10 mouse cellular contexts compared by ENCODE assay signal in the genomic region with DNA sequence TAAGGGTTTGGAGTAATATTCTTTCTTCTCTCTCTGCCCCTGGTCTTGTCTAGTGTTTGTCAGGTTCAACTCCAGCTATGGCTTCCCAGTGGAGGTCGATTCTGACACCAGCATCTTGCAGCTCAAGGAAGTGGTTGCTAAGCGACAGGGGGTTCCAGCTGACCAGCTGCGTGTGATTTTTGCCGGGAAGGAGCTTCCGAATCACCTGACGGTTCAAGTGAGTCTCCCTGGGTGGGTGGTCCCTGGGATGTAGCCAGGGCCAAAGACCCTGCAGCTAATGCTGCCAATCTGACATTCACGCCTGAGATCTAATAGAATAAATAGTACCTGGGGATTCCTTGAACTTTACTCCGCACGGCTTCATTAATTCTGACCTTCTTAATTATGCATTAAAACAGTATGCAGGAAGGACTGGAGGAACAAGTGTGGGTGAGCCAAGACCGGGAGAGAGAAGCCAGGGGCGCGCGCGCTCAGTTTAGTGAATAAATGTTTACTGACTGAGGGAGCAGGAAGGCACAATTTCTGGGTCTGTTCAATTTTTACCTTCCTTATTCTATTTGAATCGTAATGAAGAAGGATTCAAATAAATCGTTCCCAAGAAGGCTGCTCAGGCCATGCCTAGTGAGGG.
DNase-seq lines count a peak whose midpoint lies in the region; ATAC-seq and TF ChIP-seq lines count a peak whose summit lies in the region.
"Had no signal": no experiment of that assay in that cellular context is flagged by ENCODE, and none has a peak within 500 bp of the region (broad histone marks: within the 10 kb centered on the region; RNA-seq: fewer than 3 reads in every experiment).

No protein-coding gene starts in this region.

- H3K9me3 ChIP-seq in liver, embryonic 11.5 days (ENCODE audit: control insufficient read depth, low read length), result no peaks in the 10 kb centered on the region
- no peaks in the 10 kb centered on the region for H3K9me3 ChIP-seq in liver, postnatal 0 days (ENCODE audit: low read length)
- no peaks in the 10 kb centered on the region for H3K9me3 ChIP-seq in embryonic facial prominence, embryonic 14.5 days (ENCODE audit: control insufficient read depth, low read length)
- H3K9me3 ChIP-seq in kidney, postnatal 0 days (replicated peaks; ENCODE audit: low read length), result no peaks in the 10 kb centered on the region

- no peaks in the 10 kb centered on the region for H3K4me1 ChIP-seq in liver, embryonic 11.5 days (replicated peaks; ENCODE audit: control insufficient read depth, insufficient read depth, low read length)
- H3K4me1 ChIP-seq in liver, postnatal 0 days (ENCODE audit: insufficient read depth), result no peaks in the 10 kb centered on the region
- peaks cover 7% of the 10 kb centered on the region for H3K4me1 ChIP-seq in embryonic facial prominence, embryonic 14.5 days (ENCODE audit: control insufficient read depth, insufficient read depth, low read length)
- peaks cover 10% of the 10 kb centered on the region; the same call in 1 of the 2 replicates for H3K4me1 ChIP-seq in kidney, postnatal 0 days (replicated peaks; ENCODE audit: insufficient read depth, low read length)

- H3K4me2 ChIP-seq in liver, embryonic 11.5 days, result peak overlapping the region; percentile 33; the same call in 1 of the 2 replicates
- no peak overlapping the region for H3K4me2 ChIP-seq in liver, postnatal 0 days (ENCODE audit: low read depth, low read length)
- peak overlapping the region; percentile 34 for H3K4me2 ChIP-seq in embryonic facial prominence, embryonic 14.5 days (ENCODE audit: low read depth, low read length)
- peak overlapping the region; percentile 44 for H3K4me2 ChIP-seq in kidney, postnatal 0 days (ENCODE audit: low read length)

- TF ChIP-seq EP300 in liver, postnatal 0 days (IDR thresholded peaks at IDR 0.05; ENCODE audit: low read depth), result no peak

- H3K9ac ChIP-seq in liver, embryonic 11.5 days (ENCODE audit: low read depth, low read length), result no peak overlapping the region
- H3K9ac ChIP-seq in liver, postnatal 0 days (replicated peaks), result no peak overlapping the region
- H3K9ac ChIP-seq in embryonic facial prominence, embryonic 14.5 days (ENCODE audit: low read depth, low read length), result no peak overlapping the region
- no peak overlapping the region for H3K9ac ChIP-seq in kidney, postnatal 0 days (ENCODE audit: low read depth, low read length)
- H3K9ac ChIP-seq: liver, embryonic 14.5 days had no signal

- no peak overlapping the region for H3K27ac ChIP-seq in liver, embryonic 11.5 days (ENCODE audit: low read depth, low read length)
- no peak overlapping the region for H3K27ac ChIP-seq in liver, postnatal 0 days (ENCODE audit: low read depth)
- no peak overlapping the region for H3K27ac ChIP-seq in embryonic facial prominence, embryonic 14.5 days (replicated peaks; ENCODE audit: low read depth, low read length)
- no peak overlapping the region for H3K27ac ChIP-seq in kidney, postnatal 0 days
- H3K27ac ChIP-seq: liver, embryonic 14.5 days had no signal

- H3K27me3 ChIP-seq in liver, embryonic 11.5 days (replicated peaks; ENCODE audit: control insufficient read depth, insufficient read depth, low read length), result 0 out of 2 replicates have a peak, but pooled peaks cover 4% of the 10 kb centered on the region
- H3K27me3 ChIP-seq in liver, postnatal 0 days (ENCODE audit: insufficient read depth, low read length), result 0 out of 2 replicates have a peak, but pooled peaks cover 2% of the 10 kb centered on the region
- no peaks in the 10 kb centered on the region for H3K27me3 ChIP-seq in embryonic facial prominence, embryonic 14.5 days (replicated peaks; ENCODE audit: control insufficient read depth, insufficient read depth, low read length)
- H3K27me3 ChIP-seq in kidney, postnatal 0 days (ENCODE audit: insufficient read depth, low read length), result no peaks in the 10 kb centered on the region

- H3K36me3 ChIP-seq in liver, embryonic 11.5 days (ENCODE audit: control insufficient read depth, insufficient read depth, low read length), result no peaks in the 10 kb centered on the region
- no peaks in the 10 kb centered on the region for H3K36me3 ChIP-seq in liver, postnatal 0 days (replicated peaks; ENCODE audit: insufficient read depth, low read length)
- H3K36me3 ChIP-seq in embryonic facial prominence, embryonic 14.5 days (ENCODE audit: control insufficient read depth, insufficient read depth, low read length), result no peaks in the 10 kb centered on the region
- H3K36me3 ChIP-seq in kidney, postnatal 0 days (ENCODE audit: insufficient read depth, low read length), result no peaks in the 10 kb centered on the region

- no peak overlapping the region for H3K4me3 ChIP-seq in liver, embryonic 11.5 days (ENCODE audit: low read depth, low read length)
- no peak overlapping the region for H3K4me3 ChIP-seq in liver, postnatal 0 days (ENCODE audit: low read depth, low read length)
- H3K4me3 ChIP-seq in embryonic facial prominence, embryonic 14.5 days (ENCODE audit: low read depth, low read length), result no peak overlapping the region
- no peak overlapping the region for H3K4me3 ChIP-seq in kidney, postnatal 0 days (replicated peaks; ENCODE audit: low read depth, low read length)

- 22% methylated on average over 16 of the region's 16 CpGs for WGBS in liver, embryonic 11.5 days
- WGBS in liver, postnatal 0 days (ENCODE audit: insufficient replicate concordance), result 30% methylated on average over 16 of the region's 16 CpGs
- 5% methylated on average over 16 of the region's 16 CpGs for WGBS in embryonic facial prominence, embryonic 14.5 days
- 5% methylated on average over 16 of the region's 16 CpGs for WGBS in kidney, postnatal 0 days

- ATAC-seq in liver, embryonic 11.5 days (replicated peaks; ENCODE audit: low FRiP score), result no peak
- ATAC-seq in liver, postnatal 0 days, result no peak
- no peak for ATAC-seq in embryonic facial prominence, embryonic 14.5 days (ENCODE audit: low read depth)
- ATAC-seq in kidney, postnatal 0 days (replicated peaks; ENCODE audit: low FRiP score, low read depth), result peak; percentile 40; the same call in 1 of the 2 replicates

- DNase-seq in liver, embryonic 11.5 days (ENCODE audit: low spot score), result peak; percentile 32
- DNase-seq in liver, postnatal 0 days, result no peak
- peak; percentile 23 for DNase-seq in embryonic facial prominence, embryonic 14.5 days (ENCODE audit: low spot score)
- DNase-seq in kidney, postnatal 0 days (ENCODE audit: low spot score), result peak; percentile 27
- DNase-seq in retina, postnatal 1 day, result peak; percentile 55
- no peak for DNase-seq in ovary, postnatal 14 days (ENCODE audit: low spot score)
- DNase-seq in right cerebral cortex, postnatal 25 days, result no peak
- no peak for DNase-seq in left cerebral cortex, adult 11 months (ENCODE audit: low spot score)
- DNase-seq: thymus, postnatal 36 days had no signal

- no peak for TF ChIP-seq CTCF in liver, postnatal 0 days (IDR thresholded peaks at IDR 0.05; ENCODE audit: low read depth)
- no peak for TF ChIP-seq CTCF in kidney, postnatal 0 days (IDR thresholded peaks at IDR 0.05; ENCODE audit: low read depth)

Comparison
In these comparisons a context has a peak if more than half of its experiments do, and no peak if none do; other contexts are left out.
1. DNase-seq: peak in liver, embryonic 11.5 days (single experiment), embryonic facial prominence, embryonic 14.5 days (single experiment), kidney, postnatal 0 days (single experiment) and retina, postnatal 1 day (single experiment); none in liver, postnatal 0 days (single experiment), ovary, postnatal 14 days (single experiment), right cerebral cortex, postnatal 25 days (single experiment) and left cerebral cortex, adult 11 months (single experiment).